Mouse (Mus musculus) ES-Bruce4 (cell line): ENCODE measurements around the gene 1700014D04Rik. TPM values are rescaled to one million over a fixed set of nuclear protein-coding genes. Genes with fewer than 3 reads are reported as not detected.

Experiments used
- H3K27ac ChIP-seq: 2 replicates; pipeline ENCODE4 v1.5.1; 2012; ENCODE audit warnings: low read length, inconsistent platforms; ENCODE audit not compliant: insufficient read depth
- H3K27me3 ChIP-seq: 2 replicates; pipeline ENCODE4 v1.6.1; 2012; ENCODE audit warnings: mild to moderate bottlenecking, low read length, inconsistent platforms; ENCODE audit not compliant: control insufficient read depth, poor library complexity, insufficient read depth, severe bottlenecking
- H3K36me3 ChIP-seq: 2 replicates; pipeline ENCODE4 v1.6.1; 2012; ENCODE audit warnings: inconsistent platforms, mild to moderate bottlenecking, low read length, moderate library complexity; ENCODE audit not compliant: control insufficient read depth, poor library complexity, insufficient read depth, severe bottlenecking
- H3K4me1 ChIP-seq: one replicate; pipeline ENCODE4 v1.8.1; 2011; ENCODE audit warnings: low read length; ENCODE audit not compliant: control insufficient read depth, insufficient read depth
- H3K4me3 ChIP-seq: 2 replicates; pipeline ENCODE4 v1.5.1; 2011; ENCODE audit warnings: low read depth, mild to moderate bottlenecking, low read length
- H3K9ac ChIP-seq: 2 replicates; pipeline ENCODE4 v1.6.1; 2012; ENCODE audit warnings: low read depth, mild to moderate bottlenecking, inconsistent platforms; ENCODE audit not compliant: poor library complexity, severe bottlenecking
- H3K9me3 ChIP-seq: replicated peaks from 2 replicates; pipeline ENCODE4 v1.6.1; 2012; ENCODE audit warnings: mild to moderate bottlenecking, low read length, inconsistent platforms; ENCODE audit not compliant: control insufficient read depth, poor library complexity, insufficient read depth, severe bottlenecking
- CTCF ChIP-seq: IDR thresholded peaks from one replicate; pipeline ENCODE4 v1.8.1; 2011; ENCODE audit warnings: low read depth, low read length
- EP300 ChIP-seq: IDR thresholded peaks from 2 replicates; pipeline ENCODE4 v1.6.1; 2011; ENCODE audit warnings: low read depth, low read length; ENCODE audit not compliant: insufficient read depth
- POLR2A ChIP-seq: IDR thresholded peaks from one replicate; pipeline ENCODE4 v1.8.1; 2011; ENCODE audit warnings: low read length; ENCODE audit not compliant: insufficient read depth
- polyA plus RNA-seq: library from polyadenylated mRNA; stranded (reverse); fragments of >200 nt; gene quantifications from 2 replicates; pipeline ENCODE4 v1.2.4, GENCODE M21; 2011; ENCODE audit warnings: low read depth; ENCODE audit not compliant: missing spikeins, insufficient read depth, insufficient read length

Gene 1700014D04Rik
- polyA plus RNA-seq, 1 experiment: 0.61 TPM

GRCm38 (mm10) chr13:59766786-59767515 lies 20.4 kb upstream of the 1700014D04Rik start:
- Histone ChIP-seq H3K27ac (no peak overlapping the region), H3K27me3 (no peaks in the 10 kb centered on the region), H3K4me3 (no peak overlapping the region), H3K36me3 (no peaks in the 10 kb centered on the region; the same call in 1 of the 2 replicates), H3K9ac (no peak overlapping the region), H3K4me1 (peaks cover 2% of the 10 kb centered on the region), H3K9me3 (no peaks in the 10 kb centered on the region)
- no peak for TF ChIP-seq EP300
- no peak for TF ChIP-seq POLR2A
- TF ChIP-seq CTCF: no peak

- H3K4me1 ChIP-seq: no peaks in the 10 kb centered on the region
- H3K36me3 ChIP-seq: peaks cover 8% of the 10 kb centered on the region
- no peaks in the 10 kb centered on the region for H3K9me3 ChIP-seq
- TF ChIP-seq POLR2A (no peak), CTCF (no peak), EP300 (no peak)
- no peaks in the 10 kb centered on the region for H3K27me3 ChIP-seq
- H3K4me3 ChIP-seq: no peak overlapping the region
- H3K27ac ChIP-seq: no peak overlapping the region
- no peak overlapping the region for H3K9ac ChIP-seq
Observed at GRCm38 (mm10) chr13:59762791-59763190, 16.2 kb upstream of the 1700014D04Rik start.

- H3K9me3 ChIP-seq: no peaks in the 10 kb centered on the region
- H3K4me1 ChIP-seq: no peaks in the 10 kb centered on the region
- H3K9ac ChIP-seq: no peak overlapping the region
- H3K27me3 ChIP-seq: no peaks in the 10 kb centered on the region
- TF ChIP-seq EP300: no peak
- TF ChIP-seq POLR2A: no peak
- no peak for TF ChIP-seq CTCF
- H3K36me3 ChIP-seq: peaks cover 11% of the 10 kb centered on the region
- no peak overlapping the region for H3K27ac ChIP-seq
- H3K4me3 ChIP-seq: no peak overlapping the region
Observed at GRCm38 (mm10) chr13:59756906-59757305, 10.4 kb upstream of the 1700014D04Rik start.

DNA sequence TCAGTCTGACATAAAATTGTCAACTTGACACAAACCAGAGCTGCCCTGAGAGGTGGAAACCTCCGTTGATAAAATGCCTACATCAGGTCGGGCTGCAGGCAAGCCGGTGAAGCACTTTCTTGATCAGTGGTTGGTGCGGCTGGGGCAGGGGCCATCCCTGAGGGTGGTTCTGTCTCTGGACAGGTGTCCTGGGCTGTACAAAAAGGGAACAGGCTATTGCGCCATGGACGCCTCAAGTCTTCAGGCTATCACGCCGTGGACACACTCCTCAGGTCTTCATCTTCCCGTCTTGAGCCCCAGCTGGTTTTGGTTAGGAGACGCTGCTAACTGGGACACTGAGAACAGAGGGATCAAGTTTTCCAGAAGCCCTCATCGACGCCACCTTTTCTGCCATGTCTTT lies 3.8 kb upstream of the 1700014D04Rik start:
- no peak overlapping the region for H3K9ac ChIP-seq
- H3K36me3 ChIP-seq: no peaks in the 10 kb centered on the region
- no peak overlapping the region for H3K27ac ChIP-seq
- no peak overlapping the region for H3K4me3 ChIP-seq
- H3K9me3 ChIP-seq: no peaks in the 10 kb centered on the region
- TF ChIP-seq POLR2A (no peak), CTCF (no peak), EP300 (no peak)
- peaks cover 2% of the 10 kb centered on the region for H3K4me1 ChIP-seq
- H3K27me3 ChIP-seq: no peaks in the 10 kb centered on the region

DNA sequence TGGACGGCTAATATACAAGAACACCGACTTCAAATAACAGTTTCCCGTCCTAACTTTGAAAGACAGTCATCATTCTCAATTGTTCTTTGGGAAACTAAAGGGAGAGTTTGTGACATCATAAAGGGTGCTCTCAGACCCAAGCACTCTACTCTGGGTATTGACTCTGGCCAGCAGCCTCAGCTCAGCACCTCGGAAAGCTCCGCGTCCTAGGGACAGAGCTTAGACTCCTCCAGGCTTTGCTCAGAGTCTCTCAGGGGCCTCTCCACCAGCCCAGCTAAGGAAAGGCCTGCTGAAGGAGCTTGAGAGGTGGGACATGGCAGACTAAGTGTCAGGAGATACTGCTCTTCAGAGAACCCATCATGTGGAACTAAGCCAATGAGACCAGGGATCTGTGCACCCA lies 388 bp downstream of the 1700014D04Rik start:
- no peak overlapping the region for H3K9ac ChIP-seq
- no peaks in the 10 kb centered on the region for H3K4me1 ChIP-seq
- no peak overlapping the region for H3K4me3 ChIP-seq
- no peak overlapping the region for H3K27ac ChIP-seq
- TF ChIP-seq EP300 (no peak), POLR2A (no peak), CTCF (no peak)
- H3K36me3 ChIP-seq: no peaks in the 10 kb centered on the region
- H3K27me3 ChIP-seq: no peaks in the 10 kb centered on the region
- H3K9me3 ChIP-seq: no peaks in the 10 kb centered on the region

DNA sequence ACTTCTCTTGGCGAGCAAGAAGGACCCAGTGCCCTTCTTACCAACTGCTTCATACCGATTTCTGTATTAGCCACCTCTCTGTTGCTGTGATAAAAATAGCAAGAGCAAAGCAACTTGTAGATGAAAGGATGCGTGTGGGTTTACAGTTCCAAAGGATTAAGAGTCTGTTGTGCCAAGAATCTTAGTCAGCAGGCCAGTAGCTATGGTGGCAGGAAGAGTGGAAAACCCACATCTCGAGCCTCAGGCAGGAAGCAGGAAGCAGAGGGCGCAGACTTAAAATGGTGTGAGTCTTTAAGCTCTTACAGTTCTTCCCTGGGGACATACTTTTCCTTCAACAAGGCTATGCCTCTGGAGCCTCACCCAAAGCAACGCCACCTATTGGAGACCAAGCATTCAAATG lies 1.1 kb downstream of the 1700014D04Rik start:
- Histone ChIP-seq H3K4me1 (no peaks in the 10 kb centered on the region), H3K4me3 (no peak overlapping the region), H3K36me3 (no peaks in the 10 kb centered on the region), H3K9ac (no peak overlapping the region), H3K27me3 (no peaks in the 10 kb centered on the region), H3K9me3 (no peaks in the 10 kb centered on the region), H3K27ac (no peak overlapping the region)
- TF ChIP-seq CTCF: no peak
